ENCODE assay signal across 18 mouse cellular contexts in the genomic region with DNA sequence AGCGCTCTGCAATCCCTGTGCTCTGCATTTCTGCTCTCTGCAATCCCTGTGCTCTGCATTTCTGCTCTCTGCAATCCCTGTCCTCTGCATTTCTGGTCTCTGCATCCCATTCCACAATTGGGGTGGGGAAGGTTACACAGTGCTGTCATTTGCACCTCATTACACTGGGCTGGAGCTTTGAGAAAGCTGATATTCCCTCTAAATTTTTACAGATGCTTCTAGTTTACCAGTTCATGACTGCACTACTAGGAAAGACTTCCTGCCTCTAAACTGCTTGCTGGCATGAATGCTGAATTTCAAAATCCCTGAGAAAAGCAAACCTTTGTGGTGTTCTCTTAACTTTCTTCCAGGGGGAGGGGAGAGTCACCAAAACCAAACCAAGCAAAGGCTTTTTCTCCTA. TPM values are rescaled to one million over a fixed set of nuclear protein-coding genes. Genes with fewer than 3 reads are reported as not detected.
DNase-seq lines count a peak whose midpoint lies in the region; ATAC-seq and TF ChIP-seq lines count a peak whose summit lies in the region.
"Had no signal": no experiment of that assay in that cellular context is flagged by ENCODE, and none has a peak within 500 bp of the region (broad histone marks: within the 10 kb centered on the region; RNA-seq: fewer than 3 reads in every experiment).

No protein-coding gene starts in this region.

- DNase-seq in lung, embryonic 14.5 days = peak; percentile 80
- DNase-seq in lung, adult 2 months = no peak
- DNase-seq in yolk sac, embryonic 10.5 days (ENCODE audit: low spot score) = peak; percentile 6
- DNase-seq in midbrain, embryonic 14.5 days = no peak
- no peak for DNase-seq in gastrocnemius, postnatal 14 days
- DNase-seq: cerebellum, adult 18-20 months; heart, adult 2 months; heart, postnatal 4 days; kidney, adult 18-20 months; spleen, adult 18-20 months; thymus, adult 2 months had no signal

- no peaks in the 10 kb centered on the region for H3K27me3 ChIP-seq in lung, embryonic 14.5 days (ENCODE audit: insufficient read depth, low read length)
- H3K27me3 ChIP-seq in embryonic facial prominence, embryonic 13.5 days = no peaks in the 10 kb centered on the region
- H3K27me3 ChIP-seq in limb, embryonic 13.5 days = no peaks in the 10 kb centered on the region
- H3K27me3 ChIP-seq in midbrain, embryonic 14.5 days (ENCODE audit: control insufficient read depth, insufficient read depth, low read length) = peaks cover 12% of the 10 kb centered on the region
- H3K27me3 ChIP-seq in kidney, embryonic 16.5 days (ENCODE audit: insufficient read depth, low read length) = no peaks in the 10 kb centered on the region
- H3K27me3 ChIP-seq: neural tube, embryonic 13.5 days had no signal

- peak; percentile 28; the same call in 1 of the 2 replicates for ATAC-seq in lung, embryonic 14.5 days (ENCODE audit: insufficient read depth)
- peak; percentile 72; the same call in 1 of the 2 replicates for ATAC-seq in embryonic facial prominence, embryonic 13.5 days (ENCODE audit: insufficient number of reproducible peaks, insufficient read depth, low FRiP score, low TSS enrichment, low read depth)
- ATAC-seq in limb, embryonic 13.5 days (ENCODE audit: low FRiP score, low read depth) = 0 out of 2 replicates have a peak, but pooled peaks have one; percentile 50
- ATAC-seq in midbrain, embryonic 14.5 days (ENCODE audit: low FRiP score, low TSS enrichment) = no peak
- ATAC-seq in kidney, embryonic 16.5 days (ENCODE audit: low FRiP score, low TSS enrichment) = no peak

- H3K4me2 ChIP-seq in lung, embryonic 14.5 days = no peak overlapping the region
- peak overlapping the region; percentile 42 for H3K4me2 ChIP-seq in embryonic facial prominence, embryonic 13.5 days
- peak overlapping the region; percentile 32 for H3K4me2 ChIP-seq in limb, embryonic 13.5 days (replicated peaks)
- H3K4me2 ChIP-seq in midbrain, embryonic 14.5 days (ENCODE audit: low read length) = no peak overlapping the region
- H3K4me2 ChIP-seq in kidney, embryonic 16.5 days (replicated peaks; ENCODE audit: low read depth, low read length) = no peak overlapping the region
- H3K4me2 ChIP-seq: midbrain, embryonic 15.5 days; neural tube, embryonic 13.5 days had no signal

- H3K27ac ChIP-seq in lung, embryonic 14.5 days (ENCODE audit: low read depth) = peak overlapping the region; percentile 43
- H3K27ac ChIP-seq in embryonic facial prominence, embryonic 13.5 days = peak overlapping the region; percentile 84
- H3K27ac ChIP-seq in limb, embryonic 13.5 days = peak overlapping the region; percentile 67
- H3K27ac ChIP-seq in midbrain, embryonic 14.5 days (replicated peaks; ENCODE audit: low read depth, low read length) = no peak overlapping the region
- H3K27ac ChIP-seq in kidney, embryonic 16.5 days (ENCODE audit: low read length) = no peak overlapping the region
- H3K27ac ChIP-seq: heart, adult 2 months; layer of hippocampus, adult 2 months; midbrain, embryonic 15.5 days; neural tube, embryonic 13.5 days had no signal

- no peak overlapping the region for H3K4me3 ChIP-seq in lung, embryonic 14.5 days (ENCODE audit: low read depth, low read length)
- no peak overlapping the region for H3K4me3 ChIP-seq in lung, adult 2 months (replicated peaks; ENCODE audit: extremely low read depth, low read depth, low read length)
- no peak overlapping the region for H3K4me3 ChIP-seq in embryonic facial prominence, embryonic 13.5 days
- H3K4me3 ChIP-seq in limb, embryonic 13.5 days = no peak overlapping the region
- H3K4me3 ChIP-seq in midbrain, embryonic 14.5 days (replicated peaks; ENCODE audit: low read depth, low read length) = no peak overlapping the region
- no peak overlapping the region for H3K4me3 ChIP-seq in kidney, embryonic 16.5 days (ENCODE audit: low read length)
- H3K4me3 ChIP-seq: heart, adult 2 months; layer of hippocampus, adult 2 months; midbrain, embryonic 15.5 days; neural tube, embryonic 13.5 days had no signal

- intact Hi-C loops in gastrocnemius, postnatal 14 days (cut with DNase I; ENCODE audit: low total_unique reads) = no loop called here

- 43% methylated on average over 1 of the region's 1 CpGs for WGBS in lung, embryonic 14.5 days
- WGBS in lung, adult 2 months = 74% methylated on average over 1 of the region's 1 CpGs
- 38% methylated on average over 1 of the region's 1 CpGs for WGBS in embryonic facial prominence, embryonic 13.5 days
- 38% methylated on average over 1 of the region's 1 CpGs for WGBS in limb, embryonic 13.5 days
- 100% methylated on average over 1 of the region's 1 CpGs for WGBS in midbrain, embryonic 14.5 days
- WGBS in kidney, embryonic 16.5 days = 79% methylated on average over 1 of the region's 1 CpGs

- TF ChIP-seq POLR2A in lung, adult 2 months (IDR thresholded peaks at IDR 0.05; ENCODE audit: borderline replicate concordance, extremely low read depth, low read depth, low read length) = no peak

- no peak for TF ChIP-seq CTCF in lung, embryonic 14.5 days (IDR thresholded peaks at IDR 0.05; ENCODE audit: low read depth)
- TF ChIP-seq CTCF in lung, adult 2 months (IDR thresholded peaks at IDR 0.05; ENCODE audit: insufficient read depth, low read length) = no peak

- H3K9ac ChIP-seq in lung, embryonic 14.5 days = no peak overlapping the region
- H3K9ac ChIP-seq in embryonic facial prominence, embryonic 13.5 days = 0 out of 2 replicates have a peak overlapping the region, but pooled peaks have one; percentile 1
- H3K9ac ChIP-seq in limb, embryonic 13.5 days = no peak overlapping the region
- H3K9ac ChIP-seq in midbrain, embryonic 14.5 days (replicated peaks; ENCODE audit: low read length) = no peak overlapping the region
- no peak overlapping the region for H3K9ac ChIP-seq in kidney, embryonic 16.5 days (replicated peaks; ENCODE audit: low read length)
- H3K9ac ChIP-seq: midbrain, embryonic 15.5 days; neural tube, embryonic 13.5 days had no signal

- H3K9me3 ChIP-seq in lung, embryonic 14.5 days (ENCODE audit: low read depth, low read length) = no peaks in the 10 kb centered on the region
- no peaks in the 10 kb centered on the region for H3K9me3 ChIP-seq in embryonic facial prominence, embryonic 13.5 days
- no peaks in the 10 kb centered on the region for H3K9me3 ChIP-seq in limb, embryonic 13.5 days
- H3K9me3 ChIP-seq in midbrain, embryonic 14.5 days (ENCODE audit: control insufficient read depth, low read length) = no peaks in the 10 kb centered on the region
- H3K9me3 ChIP-seq in kidney, embryonic 16.5 days (ENCODE audit: low read length) = no peaks in the 10 kb centered on the region
- H3K9me3 ChIP-seq: midbrain, embryonic 15.5 days; neural tube, embryonic 13.5 days had no signal

- no peaks in the 10 kb centered on the region for H3K36me3 ChIP-seq in lung, embryonic 14.5 days (ENCODE audit: insufficient read depth)
- H3K36me3 ChIP-seq in embryonic facial prominence, embryonic 13.5 days = no peaks in the 10 kb centered on the region
- H3K36me3 ChIP-seq in limb, embryonic 13.5 days = no peaks in the 10 kb centered on the region
- no peaks in the 10 kb centered on the region for H3K36me3 ChIP-seq in midbrain, embryonic 14.5 days (ENCODE audit: control insufficient read depth, insufficient read depth, low read length)
- H3K36me3 ChIP-seq in kidney, embryonic 16.5 days (ENCODE audit: insufficient read depth, low read length) = no peaks in the 10 kb centered on the region
- H3K36me3 ChIP-seq: midbrain, embryonic 15.5 days; neural tube, embryonic 13.5 days had no signal

- peaks cover 4% of the 10 kb centered on the region; the same call in 1 of the 2 replicates for H3K4me1 ChIP-seq in lung, embryonic 14.5 days (ENCODE audit: insufficient read depth)
- H3K4me1 ChIP-seq in lung, adult 2 months (ENCODE audit: control insufficient read depth, insufficient read depth, low read length) = peaks cover 2% of the 10 kb centered on the region; the same call in 1 of the 2 replicates
- H3K4me1 ChIP-seq in embryonic facial prominence, embryonic 13.5 days = peaks cover 61% of the 10 kb centered on the region
- peaks cover 63% of the 10 kb centered on the region for H3K4me1 ChIP-seq in limb, embryonic 13.5 days
- H3K4me1 ChIP-seq in midbrain, embryonic 14.5 days (ENCODE audit: control insufficient read depth, insufficient read depth, low read length) = 0 out of 2 replicates have a peak, but pooled peaks cover 7% of the 10 kb centered on the region
- H3K4me1 ChIP-seq in kidney, embryonic 16.5 days (ENCODE audit: insufficient read depth, low read length) = peaks cover 48% of the 10 kb centered on the region

RNA-seq across cellular contexts. Expression of gene Bnc2, which starts 41.1 kb away (rescaled TPM):
- 7.1 and 8.4 TPM in 2 replicates for polyA plus RNA-seq in lung, embryonic 14.5 days (2014; fragmentation: Nextera tagmentation; extraction: Ambion mirVana)
- 4.4 and 7.4 TPM in 2 replicates for polyA plus RNA-seq in lung, adult 2 months (2012; rRNA removed)
- polyA plus RNA-seq in embryonic facial prominence, embryonic 13.5 days (2015; fragmentation: Nextera tagmentation; extraction: Ambion mirVana) = 28.8 and 33.8 TPM in 2 replicates
- polyA plus RNA-seq in limb, embryonic 13.5 days (2015; fragmentation: Nextera tagmentation; extraction: Ambion mirVana) = 29.5 and 38.7 TPM in 2 replicates
- polyA plus RNA-seq in midbrain, embryonic 14.5 days (2014; fragmentation: Nextera tagmentation; extraction: Ambion mirVana) = 29.9 and 34.6 TPM in 2 replicates
- polyA plus RNA-seq in kidney, embryonic 16.5 days (2015; fragmentation: Nextera tagmentation; extraction: Ambion mirVana) = 7.6 and 8.1 TPM in 2 replicates
- total RNA-seq in gastrocnemius, postnatal 14 days (2021) = 1 to 10 TPM; 4.3 to 5.3 TPM
- total RNA-seq: MEL had no signal

Comparison
In these comparisons a context has a peak if more than half of its experiments do, and no peak if none do; other contexts are left out.
1. DNase-seq: peak in lung, embryonic 14.5 days (single experiment) and yolk sac, embryonic 10.5 days (single experiment); none in lung, adult 2 months (single experiment), midbrain, embryonic 14.5 days (single experiment) and gastrocnemius, postnatal 14 days (single experiment).
2. ATAC-seq: peak in lung, embryonic 14.5 days (single experiment), embryonic facial prominence, embryonic 13.5 days (single experiment) and limb, embryonic 13.5 days (single experiment); none in midbrain, embryonic 14.5 days (single experiment) and kidney, embryonic 16.5 days (single experiment).
3. H3K27ac ChIP-seq: peak in lung, embryonic 14.5 days (single experiment), embryonic facial prominence, embryonic 13.5 days (single experiment) and limb, embryonic 13.5 days (single experiment); none in midbrain, embryonic 14.5 days (single experiment) and kidney, embryonic 16.5 days (single experiment).
4. H3K4me2 ChIP-seq: peak in embryonic facial prominence, embryonic 13.5 days (single experiment) and limb, embryonic 13.5 days (single experiment); none in lung, embryonic 14.5 days (single experiment), midbrain, embryonic 14.5 days (single experiment) and kidney, embryonic 16.5 days (single experiment).